Comparison of ENCODE assay signal across 28 mouse cellular contexts in genomic region chr14:36137696-36138095, GRCm38 (mm10). TPM values are rescaled to one million over a fixed set of nuclear protein-coding genes. Genes with fewer than 3 reads are reported as not detected.
DNase-seq lines count a peak whose midpoint lies in the region; ATAC-seq and TF ChIP-seq lines count a peak whose summit lies in the region.
"Had no signal": no experiment of that assay in that cellular context is flagged by ENCODE, and none has a peak within 500 bp of the region (broad histone marks: within the 10 kb centered on the region; RNA-seq: fewer than 3 reads in every experiment).

No protein-coding gene starts in this region.

- H3ac ChIP-seq in C2C12 (ENCODE audit: control insufficient read depth, insufficient read length, low read depth) = no peak overlapping the region
- H3ac ChIP-seq in myocyte (ENCODE audit: control insufficient read depth, insufficient read length) = no peak overlapping the region

- H3K4me3 ChIP-seq in C2C12 (ENCODE audit: insufficient read depth, poor library complexity, severe bottlenecking) (no peak overlapping the region), myocyte (no peak overlapping the region)
- H3K4me3 ChIP-seq in midbrain, embryonic 11.5 days (ENCODE audit: low read depth, low read length) = no peak overlapping the region
- no peak overlapping the region for H3K4me3 ChIP-seq in kidney, adult 2 months (ENCODE audit: insufficient read depth, low read depth, low read length)

- H3K79me3 ChIP-seq in C2C12 (ENCODE audit: low read depth) = no peaks in the 10 kb centered on the region

- no peaks in the 10 kb centered on the region for H3K9me3 ChIP-seq in midbrain, embryonic 11.5 days (ENCODE audit: control insufficient read depth, low read length)
- H3K9me3 ChIP-seq: G1E had no signal

- H3K27ac ChIP-seq in midbrain, embryonic 11.5 days (ENCODE audit: low read depth, low read length) = no peak overlapping the region
- H3K27ac ChIP-seq in kidney, adult 2 months (ENCODE audit: insufficient read depth, low read depth, low read length) = no peak overlapping the region

- ATAC-seq in midbrain, embryonic 11.5 days (ENCODE audit: low FRiP score) = no peak
- ATAC-seq: activated CD4-positive, CD25-positive, alpha-beta regulatory T cell, adult 4 months; CD4-positive, CD25-positive, alpha-beta regulatory T cell, adult 4 months; Patski had no signal

- H3K4me2 ChIP-seq in myocyte (ENCODE audit: low read depth) = peak overlapping the region; percentile 27
- no peak overlapping the region for H3K4me2 ChIP-seq in midbrain, embryonic 11.5 days

- no peaks in the 10 kb centered on the region for H3K4me1 ChIP-seq in midbrain, embryonic 11.5 days (ENCODE audit: control insufficient read depth, insufficient read depth, low read length)
- no peaks in the 10 kb centered on the region for H3K4me1 ChIP-seq in kidney, adult 2 months (ENCODE audit: control insufficient read depth, insufficient read depth, low read length)

- H3K79me2 ChIP-seq in C2C12 (ENCODE audit: control insufficient read depth, insufficient read depth) (no peaks in the 10 kb centered on the region), myocyte (ENCODE audit: control insufficient read depth, insufficient read depth) (no peaks in the 10 kb centered on the region)

- TF ChIP-seq CTCF in C2C12 (IDR thresholded peaks at IDR 0.05; ENCODE audit: control insufficient read depth, insufficient read depth, insufficient read length) = no peak
- TF ChIP-seq CTCF in kidney, adult 2 months (conservative IDR thresholded peaks at IDR 0.05; ENCODE audit: insufficient read depth, insufficient read length, low read depth, low read length) = no peak

- DNase-seq in 416B (ENCODE audit: low read depth) = peak; percentile 49
- DNase-seq in heart, postnatal 36 days = no peak
- DNase-seq in midbrain, embryonic 11.5 days (ENCODE audit: low spot score, missing footprints) = no peak
- DNase-seq in kidney, adult 2 months = no peak
- DNase-seq: adrenal gland, adult 2 months; adrenal gland, adult 8-10 months; adrenal gland, postnatal 10 days; adrenal gland, postnatal 14 days; adrenal gland, postnatal 25 days; adrenal gland, postnatal 36 days; B cell, adult 2 months; cerebellum, adult 11 months; cerebellum, adult 11-12 months; cerebellum, adult 18-20 months; cerebellum, adult 2 months; cerebellum, adult 8-10 months had no signal

- 87% methylated on average over 4 of the region's 4 CpGs for WGBS in midbrain, embryonic 11.5 days
- WGBS in kidney, adult 2 months = 92% methylated on average over 4 of the region's 4 CpGs

- TF ChIP-seq POLR2A in myocyte (IDR thresholded peaks at IDR 0.05; ENCODE audit: insufficient read length, low read depth) = no peak
- TF ChIP-seq POLR2A in kidney, adult 2 months (IDR thresholded peaks at IDR 0.05; ENCODE audit: low read depth, low read length) = no peak

- H3K9ac ChIP-seq in midbrain, embryonic 11.5 days (ENCODE audit: low read length) = no peak overlapping the region

- intact Hi-C loops in heart, postnatal 36 days (cut with DNase I) = no loop called here

- H3K27me3 ChIP-seq in C2C12 (ENCODE audit: control insufficient read depth, insufficient read depth, insufficient read length) (no peaks in the 10 kb centered on the region), myocyte (ENCODE audit: control insufficient read depth, insufficient read depth, insufficient read length) (no peaks in the 10 kb centered on the region)
- no peaks in the 10 kb centered on the region for H3K27me3 ChIP-seq in midbrain, embryonic 11.5 days (ENCODE audit: control insufficient read depth, insufficient read depth, low read length)
- no peaks in the 10 kb centered on the region for H3K27me3 ChIP-seq in kidney, adult 2 months (replicated peaks; ENCODE audit: control insufficient read depth, insufficient read depth, low read length)
- H3K27me3 ChIP-seq: CH12.LX, Patski had no signal

- H3K36me3 ChIP-seq in C2C12 (ENCODE audit: control insufficient read depth, insufficient read depth) (no peaks in the 10 kb centered on the region), myocyte (ENCODE audit: control insufficient read depth, insufficient read depth) (no peaks in the 10 kb centered on the region)
- H3K36me3 ChIP-seq in midbrain, embryonic 11.5 days (ENCODE audit: control insufficient read depth, insufficient read depth, low read length) = no peaks in the 10 kb centered on the region
- no peaks in the 10 kb centered on the region for H3K36me3 ChIP-seq in kidney, adult 2 months (ENCODE audit: control insufficient read depth, insufficient read depth, low read length)
- H3K36me3 ChIP-seq: G1E had no signal

TF ChIP-seq in C2C12, 6 proteins besides CTCF, POLR2A, EP300 and RAD21:
- no peak for TF ChIP-seq MYOG (IDR thresholded peaks at IDR 0.05; ENCODE audit: control insufficient read depth, extremely low read depth, insufficient read length)
- peak; percentile 70 for TF ChIP-seq MYOD1 (IDR thresholded peaks at IDR 0.05; ENCODE audit: control insufficient read depth, insufficient read length, low read depth)
- peak; percentile 76 for TF ChIP-seq USF1 (IDR thresholded peaks at IDR 0.05; ENCODE audit: low read depth)
- TF ChIP-seq CEBPB (IDR thresholded peaks at IDR 0.05; ENCODE audit: low read depth) = no peak
- TF ChIP-seq FOSL1 (IDR thresholded peaks at IDR 0.05; ENCODE audit: insufficient read depth, low read length, poor library complexity, severe bottlenecking) = peak; percentile 79
TF ChIP-seq in C2C12: peak in this region for 3.

TF ChIP-seq in myocyte, 11 proteins besides CTCF, POLR2A, EP300 and RAD21:
- no peak for TF ChIP-seq SRF (IDR thresholded peaks at IDR 0.05; ENCODE audit: control insufficient read depth, insufficient read length, low read depth)
- no peak for TF ChIP-seq MAX (IDR thresholded peaks at IDR 0.05; ENCODE audit: low read depth)
- TF ChIP-seq REST (IDR thresholded peaks at IDR 0.05; ENCODE audit: insufficient read depth, insufficient read length) = no peak
- TF ChIP-seq CEBPB (IDR thresholded peaks at IDR 0.05; ENCODE audit: insufficient read depth, poor library complexity, severe bottlenecking) = no peak
- no peak for TF ChIP-seq POLR2AphosphoS2 (IDR thresholded peaks at IDR 0.05; ENCODE audit: insufficient read length, low read depth)
- TF ChIP-seq MYOG (IDR thresholded peaks at IDR 0.05; ENCODE audit: control insufficient read depth in 1 of 3, insufficient read depth in 1 of 3, insufficient read length in 2 of 3, low read depth in 2 of 3) = no peak
- no peak for TF ChIP-seq MYOD1 (IDR thresholded peaks at IDR 0.05; ENCODE audit: control insufficient read depth in 1 of 3, insufficient read length in 2 of 3, low read depth in 2 of 3)
- no peak for TF ChIP-seq USF1 (IDR thresholded peaks at IDR 0.05; ENCODE audit: low read depth)
- TF ChIP-seq TCF12 (IDR thresholded peaks at IDR 0.05; ENCODE audit: insufficient read depth, poor library complexity, severe bottlenecking) = no peak
- TF ChIP-seq TCF3 (IDR thresholded peaks at IDR 0.05; ENCODE audit: insufficient read length, low read depth) = no peak
- no peak for TF ChIP-seq E2F4 (IDR thresholded peaks at IDR 0.05; ENCODE audit: insufficient read depth)

RNA-seq across cellular contexts. Expression of gene 4930474N05Rik, which starts 43.0 kb away (rescaled TPM):
- not detected for polyA plus RNA-seq in C2C12 (2012; fragmentation: generic; extraction: Trizol)
- polyA plus RNA-seq in myocyte (2012; fragmentation: generic; extraction: Trizol) = not detected
- not detected for total RNA-seq in heart, postnatal 36 days (2021)
- polyA plus RNA-seq in midbrain, embryonic 11.5 days (2014; fragmentation: Nextera tagmentation; extraction: Ambion mirVana) = not detected in 2 replicates
- not detected in 2 replicates for polyA plus RNA-seq in kidney, adult 2 months (2012; rRNA removed)
- total RNA-seq: adrenal gland, adult 18-20 months; adrenal gland, adult 2 months; adrenal gland, adult 8-10 months; adrenal gland, postnatal 10 days; adrenal gland, postnatal 14 days; adrenal gland, postnatal 25 days; adrenal gland, postnatal 36 days; adrenal gland, postnatal 4 days; CH12.LX; ES-E14; MEL had no signal
- polyA plus RNA-seq: activated CD4-positive, CD25-positive, alpha-beta regulatory T cell, adult 4 months; adrenal gland, adult 2 months; brain, embryonic 14.5 days; CD4-positive, CD25-positive, alpha-beta regulatory T cell, adult 4 months; cerebellum, adult 2 months; G1E; Patski had no signal
